8 mouse cellular contexts compared by ENCODE assay signal in the genomic region with DNA sequence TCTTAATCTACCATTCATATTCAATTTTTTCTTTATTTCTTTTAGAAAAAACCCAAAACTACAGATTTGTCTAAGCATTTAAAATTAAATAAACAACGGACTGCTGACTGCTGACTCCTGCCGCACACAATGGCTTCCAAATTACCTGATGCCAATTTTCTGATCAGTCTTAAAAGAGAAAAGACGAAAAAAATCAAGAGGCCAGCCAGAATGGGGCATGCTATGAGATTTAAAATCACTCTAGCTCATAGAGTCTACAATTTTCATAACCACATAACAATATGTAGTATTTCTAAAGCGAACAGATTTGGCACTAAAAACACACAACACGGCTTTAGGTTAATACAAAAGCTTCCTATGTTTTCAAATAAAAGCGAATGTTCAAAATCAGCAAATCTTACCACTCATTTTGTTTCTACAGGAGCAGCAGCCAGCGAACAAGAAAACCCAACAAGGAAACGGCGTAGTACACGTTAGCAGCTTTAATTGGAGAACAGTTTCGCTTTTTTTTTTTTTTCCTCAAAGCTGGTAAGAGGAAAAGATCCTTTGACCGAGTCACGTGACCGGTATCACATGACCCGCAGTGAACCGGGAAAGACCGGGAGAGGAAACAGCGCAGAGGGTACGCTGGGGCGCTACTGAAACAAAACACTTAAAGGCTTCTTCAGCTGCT.
DNase-seq lines count a peak whose midpoint lies in the region; ATAC-seq lines count a peak whose summit lies in the region.

No protein-coding gene starts in this region.

- H3K4me1 ChIP-seq in embryonic facial prominence, embryonic 10.5 days: peaks cover 18% of the 10 kb centered on the region
- peaks cover 10% of the 10 kb centered on the region for H3K4me1 ChIP-seq in intestine, embryonic 16.5 days (ENCODE audit: control insufficient read depth, insufficient read depth, low read length)

- peak overlapping the region; percentile 67 for H3K9ac ChIP-seq in intestine, embryonic 16.5 days (ENCODE audit: low read depth, low read length)

- peak overlapping the region; percentile 77 for H3K4me2 ChIP-seq in intestine, embryonic 16.5 days (ENCODE audit: low read depth, low read length)

- H3K36me3 ChIP-seq in embryonic facial prominence, embryonic 10.5 days (replicated peaks): peaks cover 5% of the 10 kb centered on the region
- H3K36me3 ChIP-seq in intestine, embryonic 16.5 days (ENCODE audit: control insufficient read depth, insufficient read depth, low read length): no peaks in the 10 kb centered on the region

- peak; percentile 91 for ATAC-seq in intestine, embryonic 16.5 days

- no peaks in the 10 kb centered on the region for H3K27me3 ChIP-seq in embryonic facial prominence, embryonic 10.5 days (replicated peaks; ENCODE audit: low read depth, poor library complexity, severe bottlenecking)
- no peaks in the 10 kb centered on the region for H3K27me3 ChIP-seq in intestine, embryonic 16.5 days (replicated peaks; ENCODE audit: control insufficient read depth, insufficient read depth, low read length)

- no peaks in the 10 kb centered on the region for H3K9me3 ChIP-seq in embryonic facial prominence, embryonic 10.5 days
- H3K9me3 ChIP-seq in intestine, embryonic 16.5 days (ENCODE audit: control insufficient read depth, low read length): no peaks in the 10 kb centered on the region

- intact Hi-C loops in left cerebral cortex, postnatal 25 days (cut with DNase I): loop anchor here (2.0 kb wide), 1 partner anchor 106 kb away; no protein-coding TSS in a partner anchor

- peak overlapping the region; percentile 82 for H3K27ac ChIP-seq in embryonic facial prominence, embryonic 10.5 days (replicated peaks)
- peak overlapping the region; percentile 92 for H3K27ac ChIP-seq in intestine, embryonic 16.5 days (ENCODE audit: low read length)

- peak overlapping the region; percentile 64 for H3K4me3 ChIP-seq in embryonic facial prominence, embryonic 10.5 days
- peak overlapping the region; percentile 57 for H3K4me3 ChIP-seq in intestine, embryonic 16.5 days (ENCODE audit: low read length)

- 4% methylated on average over 20 of the region's 20 CpGs for WGBS in embryonic facial prominence, embryonic 10.5 days
- WGBS in intestine, embryonic 16.5 days: 1% methylated on average over 20 of the region's 20 CpGs

- DNase-seq in adrenal gland, postnatal 14 days: peak; percentile 91
- peak; percentile 92 for DNase-seq in embryonic facial prominence, embryonic 10.5 days (ENCODE audit: low spot score)
- peak; percentile 62 for DNase-seq in gonadal fat pad, adult 2 months (ENCODE audit: low read depth)
- peak; percentile 91 to 95 for DNase-seq in left cerebral cortex, postnatal 25 days (ENCODE audit: low spot score in 2 of 2)
- DNase-seq in mesoderm, embryonic 11.5 days (ENCODE audit: low read depth, low spot score): peak; percentile 95
- peak; percentile 87 for DNase-seq in right cerebral cortex, postnatal 25 days
- peak; percentile 77 to 90 for DNase-seq in urinary bladder, postnatal 36 days (ENCODE audit: low spot score in 2 of 2)

Comparison
In these comparisons a context has a peak if more than half of its experiments do, and no peak if none do; other contexts are left out.
1. Peak in every context shown above with its lines: DNase-seq, ATAC-seq, H3K4me3 ChIP-seq and H3K27ac ChIP-seq.